Mouse (Mus musculus) Muller cell, postnatal 12 days (primary cell): ENCODE measurements around the gene Dkkl1.
A peak's percentile ranks its signal among the peaks of the same experiment; 100 is the strongest.
"Not testable (repeated sequence)": the region's sequence is repeated elsewhere in the genome, so short reads cannot be mapped to it uniquely, and the experiment has no call there.

Source experiments
- DNase-seq: peaks from one replicate; pipeline ENCODE4 v3.0.0-alpha.2; 2015; ENCODE audit errors: inconsistent ontology term

Dkkl1 gene

DNA sequence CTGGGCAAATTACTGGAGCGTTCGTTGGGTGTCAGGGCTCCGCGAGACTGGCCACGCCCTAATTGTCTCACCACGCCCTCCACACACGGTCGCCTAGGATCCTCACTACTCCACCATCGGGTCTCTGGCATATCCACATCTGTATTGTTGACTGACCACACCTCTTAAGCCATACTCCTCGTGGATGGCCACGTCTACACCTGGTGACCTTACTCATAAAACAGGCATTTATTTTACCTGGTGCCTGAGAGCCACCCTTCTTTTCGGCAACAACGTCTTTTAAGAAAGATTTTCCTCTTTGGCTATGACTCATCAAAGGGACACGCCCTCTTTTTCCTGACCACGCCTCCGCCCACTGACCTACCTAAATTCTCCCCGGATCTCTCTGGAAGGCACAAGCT is at the start of gene Dkkl1:
Dkkl1 (minus strand) TSS at position 297 of the 401 bp plus-strand sequence.
- DNase-seq: no peak

DNA sequence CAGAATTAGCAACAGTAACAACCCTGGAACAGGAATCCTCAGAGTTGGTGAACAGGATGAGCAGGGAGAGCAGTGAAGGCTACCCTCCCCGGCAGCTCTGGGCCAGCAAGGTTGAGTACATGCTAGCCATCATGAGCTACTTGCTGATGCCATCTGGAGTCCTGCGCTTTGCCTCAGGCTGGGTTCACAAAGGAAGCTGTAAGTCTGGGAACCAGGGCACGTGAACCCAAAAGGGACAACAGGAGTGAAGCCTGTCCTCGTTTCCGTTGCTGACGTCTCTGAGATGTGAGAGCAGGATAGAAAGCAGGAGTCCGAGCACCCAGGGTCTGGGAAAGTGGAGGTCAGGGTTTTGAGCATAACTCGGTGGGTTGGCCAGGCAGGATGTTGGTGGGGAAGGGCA is 47.3 kb upstream of the Dkkl1 start:
- no peak for DNase-seq

DNA sequence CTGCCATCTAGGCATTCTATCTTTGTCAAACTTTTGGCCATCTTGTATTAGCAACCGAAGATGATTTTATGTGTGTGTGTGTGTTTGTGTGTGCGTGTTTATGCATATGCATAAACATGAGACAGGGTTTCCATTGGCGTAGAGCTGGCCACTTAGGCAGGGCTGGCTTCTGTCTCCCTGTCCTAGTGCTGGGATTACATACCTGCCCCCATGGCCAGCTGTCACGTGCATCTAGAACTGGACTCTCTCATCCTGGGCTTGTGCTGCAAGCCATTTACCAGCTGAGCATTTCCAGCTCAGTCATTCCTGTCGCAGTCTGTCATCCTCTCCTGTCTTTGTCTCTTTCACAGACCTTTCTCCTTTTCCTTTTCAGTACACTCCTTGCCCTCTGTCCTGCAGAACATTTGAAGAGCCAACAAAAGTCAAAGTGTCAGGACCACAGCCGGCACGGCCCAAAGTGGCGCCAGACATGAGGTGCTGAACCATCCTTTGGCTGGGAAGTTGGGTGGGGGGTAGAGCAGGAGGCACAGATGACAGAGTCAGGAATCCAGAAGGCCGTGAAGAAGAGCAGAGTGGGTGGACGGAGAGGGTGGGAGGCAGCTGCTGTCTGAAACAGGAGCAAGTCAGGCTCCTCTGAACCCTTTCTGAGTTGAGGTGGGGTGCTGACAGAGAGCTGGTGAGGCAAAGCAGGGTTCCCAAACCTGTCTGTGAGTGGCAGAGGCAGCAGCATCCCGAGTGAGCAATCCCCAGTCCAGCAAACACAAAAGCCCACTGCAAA is 45.3 kb upstream of the Dkkl1 start:
- peak; percentile 22 for DNase-seq

DNA sequence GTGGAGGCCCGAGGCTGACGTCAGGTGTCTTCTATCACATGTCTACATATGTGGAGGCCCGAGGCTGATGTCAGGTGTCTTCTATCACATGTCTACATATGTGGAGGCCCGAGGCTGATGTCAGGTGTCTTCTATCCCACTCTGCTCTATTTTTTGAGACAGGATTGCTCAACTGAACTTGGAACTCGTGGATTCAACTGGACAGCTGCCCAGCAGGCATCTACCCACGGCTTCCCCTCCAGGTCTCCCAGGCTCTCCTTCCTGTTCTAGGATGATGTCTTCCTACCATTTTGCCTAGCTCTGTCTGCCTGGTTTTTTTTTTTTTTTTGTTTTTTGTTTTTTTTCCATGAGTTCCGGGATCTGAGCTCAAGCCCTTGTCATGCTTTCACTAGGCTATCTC is 43.9 kb upstream of the Dkkl1 start:
- not testable (repeated sequence) for DNase-seq

DNA sequence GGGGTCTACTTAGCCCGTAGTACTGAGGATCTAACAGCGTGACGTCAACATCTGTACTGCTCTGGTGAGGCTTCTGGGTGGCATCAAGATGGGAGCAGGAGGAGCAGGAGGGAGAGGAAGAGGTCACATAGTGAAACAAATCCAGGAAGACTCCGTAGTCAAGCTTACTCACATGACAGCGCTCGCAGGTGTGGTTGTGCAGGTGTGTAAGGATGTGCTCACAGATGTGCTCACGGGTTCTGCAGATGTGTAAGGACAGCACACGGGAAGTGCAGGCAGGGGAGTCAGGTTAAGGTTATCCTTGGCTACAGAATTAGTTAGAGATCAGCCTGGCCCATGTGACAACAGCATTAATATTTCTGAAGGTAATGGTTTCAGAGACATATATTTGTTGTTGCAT is 41.9 kb upstream of the Dkkl1 start:
- no peak for DNase-seq

DNA sequence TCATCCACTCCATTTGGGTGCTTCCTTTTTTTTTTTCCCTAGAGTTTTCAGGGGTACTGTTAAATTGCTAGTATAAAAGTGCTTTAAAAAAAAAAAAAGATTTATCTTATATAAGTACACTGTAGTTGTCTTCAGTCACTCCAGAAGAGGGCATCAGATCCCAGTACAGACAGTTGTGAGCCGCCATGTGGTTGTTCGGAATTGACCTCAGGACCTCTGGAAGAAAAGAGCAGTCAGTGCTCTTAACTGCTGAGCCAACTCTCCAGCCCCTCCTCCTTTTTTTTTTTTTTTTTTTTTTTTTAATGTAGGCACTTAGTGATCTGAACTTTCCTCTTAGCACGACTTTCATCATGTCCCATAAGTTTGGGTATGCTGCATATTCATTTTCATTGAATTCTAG is 35.7 kb upstream of the Dkkl1 start:
- DNase-seq: no peak

DNA sequence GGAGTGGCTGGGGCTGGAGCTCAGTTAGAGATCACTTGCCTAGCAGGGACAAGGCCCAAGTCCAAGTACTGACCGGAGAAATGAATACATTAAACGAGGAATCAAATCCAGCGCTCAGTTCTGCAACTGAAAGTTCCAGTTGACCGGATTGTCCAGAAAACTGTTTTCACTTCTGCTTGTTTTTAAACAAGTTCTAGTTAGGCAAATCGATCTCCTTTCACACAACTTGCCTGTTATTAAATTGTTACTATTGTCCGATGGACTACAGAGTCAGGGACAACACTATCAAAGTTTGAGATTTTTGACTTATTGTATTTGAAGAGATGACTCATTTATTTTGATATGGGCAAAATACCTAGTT is 29.4 kb upstream of the Dkkl1 start:
- no peak for DNase-seq

DNA sequence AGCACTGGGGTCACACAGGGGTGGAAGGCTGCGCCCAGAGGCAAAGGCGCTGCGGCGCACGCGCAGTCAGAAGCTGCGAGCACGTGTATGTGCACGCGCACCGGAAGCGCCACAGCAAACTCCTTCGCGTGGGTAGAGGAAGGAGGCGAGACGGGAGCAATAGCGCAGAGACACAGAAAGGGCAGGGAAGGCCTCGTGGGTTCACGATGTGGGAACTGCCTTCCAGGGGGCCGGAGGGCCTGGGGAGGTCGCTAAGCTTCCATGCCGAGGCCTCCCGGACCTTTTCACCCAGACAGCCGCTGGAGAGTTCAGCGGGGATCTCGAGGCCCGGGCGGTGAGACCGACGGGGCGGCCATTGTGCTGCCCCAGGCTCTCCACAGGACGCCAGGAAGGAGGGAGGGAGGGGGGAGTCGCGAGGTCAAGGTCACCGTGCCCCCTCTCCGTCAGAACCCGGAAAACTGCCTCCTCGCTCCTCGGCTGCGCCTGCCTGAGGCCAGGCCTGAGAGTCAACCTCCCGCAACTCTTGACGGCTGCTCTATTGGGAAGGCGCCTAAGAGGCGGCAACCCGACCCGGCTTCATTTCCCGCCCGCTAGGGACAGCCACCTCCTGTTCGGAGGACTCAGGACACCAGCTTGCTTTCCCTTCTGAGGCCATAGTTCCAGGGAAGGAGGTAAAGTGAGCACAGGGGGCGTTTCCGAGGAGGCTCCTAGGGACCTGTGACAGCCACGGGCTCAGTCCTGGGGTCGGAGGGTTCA is 28.9 kb upstream of the Dkkl1 start, which contains the start of gene Slc6a16:
Slc6a16 (plus strand) TSS at position 453 of the 756 bp plus-strand sequence.
- DNase-seq: peak; percentile 16

DNA sequence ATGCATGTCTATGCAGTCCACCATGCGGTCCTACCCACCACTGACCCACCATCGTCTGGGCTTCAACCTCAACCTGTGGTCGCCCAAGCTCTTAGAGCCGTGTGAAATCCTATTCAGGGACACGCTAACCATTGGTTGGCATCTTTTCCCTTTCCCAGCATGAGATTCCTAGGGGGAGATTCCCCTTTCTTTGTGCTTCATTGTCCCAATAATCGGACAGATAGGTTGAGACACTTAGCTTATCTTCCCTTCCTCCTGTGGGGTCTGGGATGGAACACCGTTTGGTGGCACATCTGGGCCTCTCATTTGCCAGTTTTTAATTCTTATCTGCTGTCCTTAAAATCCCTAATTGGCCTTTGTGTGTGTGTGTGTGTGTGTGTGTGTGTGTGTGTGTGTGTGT is 28.2 kb upstream of the Dkkl1 start:
- no peak for DNase-seq

DNA sequence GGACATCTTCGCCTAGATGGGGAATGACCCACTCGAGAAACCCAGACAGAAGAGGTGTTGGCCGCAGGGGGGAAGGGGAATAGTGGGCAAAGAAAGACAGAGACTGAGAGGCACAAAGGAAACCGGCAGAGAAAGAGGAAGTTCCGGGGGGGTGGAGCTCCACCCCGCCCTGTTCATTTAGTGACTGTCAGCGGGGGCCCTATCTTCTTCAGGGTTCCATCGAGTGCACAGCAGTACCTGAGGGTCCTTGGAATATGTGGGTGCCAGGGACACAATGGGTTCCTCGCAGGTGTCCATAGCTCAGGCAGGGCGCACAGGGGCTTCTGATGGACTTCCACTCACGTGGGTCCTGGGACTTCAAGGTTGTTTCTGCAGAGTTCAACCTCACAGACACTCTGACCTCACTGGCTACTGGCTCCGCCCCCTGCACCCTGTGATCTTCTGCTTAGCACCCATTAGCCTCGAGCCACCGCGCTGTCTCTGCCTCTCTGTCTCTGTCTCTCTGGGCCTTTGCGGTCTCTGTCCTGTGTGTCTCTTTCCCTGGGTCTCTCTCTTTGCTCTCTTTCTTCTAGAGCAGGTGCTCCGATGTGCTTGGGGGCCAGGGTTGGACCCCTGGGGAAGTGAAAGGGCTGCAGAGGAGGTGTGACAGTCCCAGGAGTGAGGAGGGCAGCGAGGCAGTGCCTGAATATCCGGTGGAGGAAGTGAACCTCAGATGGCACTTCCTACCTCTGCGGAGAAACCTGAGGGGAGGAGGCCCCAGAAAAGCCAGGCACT is 27.0 kb upstream of the Dkkl1 start, which contains the start of gene Cd37:
Cd37 (minus strand) TSS at position 393 of the 774 bp plus-strand sequence.
- no peak for DNase-seq

DNA sequence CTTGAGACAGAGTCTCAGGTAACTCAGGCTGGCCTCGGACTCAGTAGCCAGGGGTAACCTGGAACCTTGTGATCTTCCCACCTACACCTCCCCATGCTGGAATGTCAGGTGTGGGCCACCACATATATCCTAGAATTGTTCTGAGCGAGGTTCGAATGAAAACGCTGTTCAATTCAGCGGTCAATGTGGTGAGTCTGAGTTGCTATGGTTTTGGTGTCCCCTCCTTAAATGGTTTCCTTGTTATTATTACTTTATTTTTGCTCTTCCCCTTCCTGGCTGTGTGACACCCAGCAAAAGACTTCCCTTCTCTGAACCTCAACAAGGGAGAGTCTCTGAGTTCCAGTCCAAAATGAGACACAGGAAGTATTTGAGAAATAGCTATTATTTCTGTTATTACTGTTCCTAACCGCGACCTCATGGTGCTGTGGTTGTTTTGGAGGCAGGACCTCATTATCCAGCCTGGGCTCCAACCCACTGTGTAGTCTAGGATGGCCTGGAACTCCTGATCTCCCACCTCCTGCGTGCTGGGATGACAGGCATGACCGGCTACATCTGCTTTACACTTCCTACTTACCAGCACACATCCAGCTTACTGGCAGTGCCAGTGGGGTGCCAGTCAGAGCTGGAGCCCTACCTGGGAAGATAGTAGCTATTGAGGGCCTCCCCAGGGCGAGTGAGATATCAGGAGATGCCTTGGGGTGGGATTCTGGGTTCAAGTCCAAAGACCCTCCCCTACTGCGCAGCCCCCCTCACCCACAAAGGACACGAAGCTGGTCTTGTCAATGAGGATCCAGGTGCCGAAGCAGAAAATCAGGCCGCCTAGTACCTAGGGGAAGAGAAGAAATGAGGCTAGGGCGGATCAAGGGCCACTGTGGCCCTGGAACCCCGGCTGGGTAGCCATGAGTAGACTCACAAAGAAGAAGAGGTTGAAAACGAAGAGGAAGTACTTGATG is 26.1 kb upstream of the Dkkl1 start:
- no peak for DNase-seq

DNA sequence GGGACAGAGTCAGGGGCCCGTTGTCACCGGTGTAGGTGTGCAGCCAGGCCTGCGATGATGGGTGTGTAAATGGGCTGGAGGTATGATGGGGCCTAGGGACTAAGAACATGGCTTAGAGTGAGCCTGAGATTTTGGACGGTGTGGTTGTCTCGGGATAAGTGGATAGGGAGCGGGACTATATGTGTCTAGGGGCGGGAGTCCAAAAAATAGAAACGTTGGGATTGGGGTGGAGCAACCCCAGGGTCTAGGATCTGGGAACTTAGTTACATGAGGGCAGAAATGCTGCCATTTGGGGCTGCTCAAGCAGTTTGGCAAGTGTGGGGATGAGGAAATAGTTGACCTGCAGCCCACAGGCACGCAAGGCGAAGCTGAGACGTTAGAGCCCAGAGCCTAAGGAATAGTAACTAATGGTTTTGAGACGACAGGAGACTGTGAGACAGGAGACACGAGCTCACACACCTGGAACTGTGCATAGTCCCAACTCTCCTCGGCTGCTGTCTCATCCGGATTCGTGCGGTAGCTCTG is 23.8 kb upstream of the Dkkl1 start:
- no peak for DNase-seq

DNA sequence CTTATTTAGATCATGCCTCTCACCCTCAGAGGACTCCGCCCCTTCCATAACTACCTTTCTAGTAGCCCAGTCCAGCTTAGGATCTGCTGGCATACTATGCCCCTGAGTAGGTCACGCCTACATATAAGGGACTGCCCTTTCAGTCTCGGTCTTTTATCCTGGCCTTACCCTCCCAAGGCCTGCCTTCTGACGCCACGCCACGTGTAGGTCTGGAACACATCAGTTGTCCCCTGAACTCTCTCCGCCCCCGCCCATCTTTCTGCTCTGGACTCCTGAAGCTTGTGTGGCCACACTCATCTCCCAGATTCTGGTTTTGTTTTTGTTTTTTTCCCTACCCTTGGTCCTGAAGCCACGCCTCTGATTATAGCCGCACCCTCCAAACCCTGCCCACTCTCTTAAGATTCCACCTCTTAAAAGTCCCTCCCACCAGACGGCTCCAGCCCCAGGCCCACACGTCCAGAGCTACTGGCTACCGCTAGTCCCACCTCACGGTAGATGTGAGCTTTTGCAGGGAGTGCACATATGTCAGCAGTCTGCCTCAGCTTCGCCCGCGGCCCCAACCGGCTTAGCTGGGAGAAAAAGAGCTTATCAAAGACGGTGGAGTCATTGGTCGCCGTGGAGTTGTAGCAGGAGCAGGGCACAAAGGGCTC is 23.1 kb upstream of the Dkkl1 start:
- DNase-seq: peak; percentile 66

DNA sequence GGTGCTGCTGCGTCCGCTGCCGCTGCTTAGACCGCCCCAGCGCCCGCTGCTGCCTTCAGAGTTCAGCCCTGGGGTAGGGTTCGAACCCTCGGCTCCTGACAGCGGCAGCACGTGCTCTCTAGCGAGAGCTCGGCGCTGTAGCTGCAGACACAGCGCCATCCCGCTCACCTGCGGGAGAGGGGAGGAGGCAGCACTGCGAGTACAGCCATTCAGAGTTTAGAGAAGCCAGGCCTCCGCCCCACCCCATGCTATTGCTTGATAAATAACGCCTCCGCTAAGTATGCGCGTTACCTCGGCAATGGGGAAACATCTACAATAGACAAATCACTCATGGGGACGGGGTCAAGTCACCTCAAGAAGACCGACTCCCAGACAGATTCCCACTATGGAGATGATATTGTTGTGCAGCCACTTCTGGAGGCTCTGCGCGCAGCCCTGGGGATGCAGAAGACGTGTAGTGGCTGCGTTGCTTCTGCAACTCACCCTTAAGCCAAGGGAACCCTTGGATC is 22.4 kb upstream of the Dkkl1 start:
- no peak for DNase-seq

DNA sequence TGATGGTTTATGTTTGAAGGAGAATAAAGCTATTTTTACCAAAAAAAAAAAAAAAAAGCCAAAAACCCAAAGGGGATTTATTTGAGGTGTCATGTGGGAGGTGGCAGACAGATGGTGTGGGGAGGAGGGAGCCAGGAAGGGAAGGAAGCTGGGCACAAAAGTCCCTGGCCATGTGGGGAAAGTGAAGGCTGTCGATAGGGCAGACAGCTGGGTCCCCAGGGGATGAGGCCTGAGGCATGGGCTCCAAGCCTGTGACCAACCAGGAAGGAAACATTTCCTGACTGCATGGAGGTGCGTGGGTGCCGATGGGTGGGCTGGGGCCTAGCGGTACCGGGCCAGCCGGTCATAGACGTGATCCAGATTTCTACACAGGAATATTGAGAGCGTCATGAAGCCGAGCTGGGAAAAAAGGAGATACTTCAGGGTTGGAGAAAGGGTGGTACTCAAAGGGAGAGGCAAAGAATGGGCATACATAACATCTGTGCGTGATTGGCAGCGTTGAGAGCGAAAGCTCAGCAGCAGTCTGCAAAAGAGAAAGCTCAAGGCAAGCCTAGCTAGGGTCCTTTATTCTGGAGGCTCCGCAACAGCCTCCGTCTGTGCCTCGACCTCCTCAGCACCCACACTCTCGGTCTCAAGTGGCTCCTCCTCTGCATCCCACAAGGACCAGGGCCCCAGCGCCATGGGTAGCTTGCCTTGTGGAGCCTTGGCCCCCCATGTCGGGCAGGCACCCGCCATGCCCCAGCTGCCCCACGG is 21.8 kb upstream of the Dkkl1 start:
- no peak for DNase-seq

DNA sequence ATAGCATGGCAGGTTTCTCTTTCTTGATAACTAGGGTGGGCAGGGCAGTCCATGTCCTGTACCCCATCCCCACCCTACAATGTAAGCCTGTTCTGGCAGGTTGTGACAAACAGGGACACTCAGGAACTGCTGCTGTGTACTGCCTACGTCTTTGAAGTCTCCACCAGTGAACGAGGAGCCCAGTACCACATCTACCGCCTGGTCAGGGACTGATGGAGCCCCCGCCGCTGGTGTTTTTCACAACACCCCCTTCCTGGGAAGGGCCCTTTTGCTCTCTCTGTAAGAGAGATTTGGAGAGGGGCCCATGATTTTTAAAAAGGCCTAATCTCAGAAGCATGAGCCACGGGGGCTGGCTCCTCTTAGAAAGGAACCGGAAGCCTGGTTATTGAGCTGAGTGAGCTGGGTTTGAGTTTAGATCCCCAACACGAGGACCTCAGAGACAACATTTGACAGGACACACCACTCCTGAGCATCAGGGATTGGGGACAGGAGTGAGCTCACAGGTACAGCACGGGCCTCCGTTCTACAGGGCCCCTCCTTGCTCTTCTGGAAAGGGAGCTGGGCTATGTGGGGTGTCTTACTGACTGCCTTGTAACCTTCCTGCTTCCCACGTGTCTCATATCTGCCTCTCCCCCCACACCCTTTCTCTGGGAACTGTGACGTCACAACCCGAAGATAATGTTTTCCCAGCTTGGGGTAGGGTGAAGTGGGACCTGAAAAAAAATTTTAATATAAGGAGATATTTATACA is 20.9 kb upstream of the Dkkl1 start:
- no peak for DNase-seq

DNA sequence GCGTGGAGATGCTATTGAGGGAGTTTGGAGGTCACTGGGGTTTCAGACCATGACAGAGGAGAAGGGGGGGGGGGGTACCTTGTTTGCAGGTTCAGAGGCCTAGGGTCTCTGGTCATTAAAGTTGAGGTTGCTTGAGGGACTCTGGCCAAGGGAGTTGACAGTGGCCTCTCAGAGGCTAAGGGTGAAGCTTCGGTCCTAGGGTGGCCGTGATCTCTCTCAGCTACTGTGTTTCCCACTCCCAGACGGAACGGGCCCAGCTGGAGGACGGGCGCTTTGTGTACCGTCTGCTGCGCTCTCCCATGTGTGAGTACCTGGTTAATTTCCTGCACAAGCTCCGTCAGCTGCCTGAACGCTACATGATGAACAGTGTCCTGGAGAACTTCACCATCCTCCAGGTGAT is 20.0 kb upstream of the Dkkl1 start:
- no peak for DNase-seq

DNA sequence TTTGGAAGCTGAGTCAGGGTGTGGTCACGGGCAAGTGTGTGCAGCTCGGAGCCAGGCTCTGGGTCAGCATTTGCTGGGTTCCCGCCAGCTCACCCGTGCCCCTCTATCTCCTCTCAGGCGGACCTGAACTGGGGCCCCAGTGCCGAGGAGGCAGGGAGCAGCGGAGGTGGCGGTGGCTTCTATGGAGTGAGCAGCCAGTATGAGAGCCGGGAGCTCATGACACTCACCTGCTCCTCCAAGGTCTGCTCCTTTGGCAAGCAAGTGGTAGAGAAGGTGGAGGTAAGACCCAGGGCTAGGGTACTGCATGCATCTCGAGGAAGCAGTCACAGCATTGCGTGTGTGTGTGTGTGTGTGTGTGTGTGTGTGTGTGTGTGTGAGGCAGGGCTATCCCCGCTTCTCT is 19.2 kb upstream of the Dkkl1 start:
- DNase-seq: no peak
